Mouse (Mus musculus): Measurements from ENCODE around the gene Gnptab.
"Not testable (repeated sequence)": the region's sequence is repeated elsewhere in the genome, so short reads cannot be mapped to it uniquely, and the experiment has no call there.

Gene Gnptab

GRCm38 (mm10) chr10:88379013-88379885, at the start of gene Gnptab, which contains the start of gene Dram1:
TSS of gene Gnptab (plus strand) at chr10:88379132.
TSS of gene Dram1 (minus strand) at chr10:88379080.
- DNase-seq = peak; percentile 98

DNA sequence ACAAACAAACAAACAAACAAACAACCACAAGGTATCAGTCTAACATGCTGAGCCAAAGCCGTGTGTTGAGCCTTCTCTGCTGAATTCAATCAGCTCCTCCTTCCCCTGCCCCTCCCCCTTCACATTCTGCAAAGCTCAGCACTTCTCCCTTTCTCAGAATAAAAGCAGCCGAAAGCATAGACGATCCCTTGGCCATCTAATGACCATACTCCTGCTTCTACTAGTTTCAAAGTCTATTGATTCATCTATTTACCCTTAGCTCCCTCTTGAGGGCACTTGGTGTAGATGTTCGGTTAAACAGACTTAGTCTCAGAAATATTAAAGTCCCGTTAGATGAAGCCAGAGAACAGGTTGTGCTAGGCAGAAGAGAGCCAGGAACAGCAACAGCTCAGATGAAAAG, 48.2 kb upstream of the Gnptab start:
- DNase-seq = peak; percentile 82

DNA sequence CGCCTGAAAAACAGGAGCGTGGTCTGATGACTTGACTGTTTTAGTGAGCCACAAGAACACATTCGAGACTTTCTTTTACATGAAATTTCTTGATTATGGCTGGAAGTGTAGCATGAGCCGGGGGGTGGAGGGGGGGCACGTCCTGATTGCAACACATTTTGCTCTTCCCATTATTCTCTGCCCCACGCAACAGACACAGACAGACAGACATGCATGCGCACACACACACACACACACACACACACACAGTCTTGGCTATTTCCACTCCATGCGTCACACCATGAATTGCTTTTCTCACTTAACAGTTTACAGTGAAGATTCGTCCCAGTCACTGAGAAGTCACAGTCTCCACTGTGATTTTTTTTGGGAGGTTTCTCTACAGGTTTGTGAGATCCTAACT, 38.3 kb upstream of the Gnptab start:
- no peak for DNase-seq

- DNase-seq = no peak
Observed at GRCm38 (mm10) chr10:88341368-88341767, 37.6 kb upstream of the Gnptab start.

DNA sequence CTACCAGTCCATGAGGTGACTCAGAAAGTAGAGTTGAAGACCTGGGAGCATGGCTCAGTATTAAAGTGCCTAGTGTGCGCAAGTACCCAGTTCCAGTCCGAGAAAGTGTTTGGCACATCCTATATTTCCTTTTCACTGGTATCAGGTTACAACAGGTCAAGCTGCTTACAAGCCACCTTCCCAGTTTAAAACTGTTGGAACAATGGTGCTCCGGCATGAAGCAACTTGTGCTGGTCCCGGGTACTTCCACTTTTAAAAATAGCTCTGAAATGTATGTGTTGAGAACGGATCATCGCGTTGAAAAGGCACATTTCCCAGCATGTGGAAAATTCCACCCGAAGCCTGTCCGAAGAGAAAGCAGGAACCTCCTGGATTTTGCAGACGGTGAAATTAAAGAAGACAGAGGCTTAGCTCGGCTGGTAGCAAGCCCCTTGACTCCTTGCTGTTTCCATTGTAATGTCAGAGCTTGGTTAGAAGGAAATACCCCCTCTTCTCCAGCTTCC, 33.0 kb upstream of the Gnptab start:
- no peak for DNase-seq

- DNase-seq = no peak
Observed at GRCm38 (mm10) chr10:88346454-88347245, 32.3 kb upstream of the Gnptab start.

DNA sequence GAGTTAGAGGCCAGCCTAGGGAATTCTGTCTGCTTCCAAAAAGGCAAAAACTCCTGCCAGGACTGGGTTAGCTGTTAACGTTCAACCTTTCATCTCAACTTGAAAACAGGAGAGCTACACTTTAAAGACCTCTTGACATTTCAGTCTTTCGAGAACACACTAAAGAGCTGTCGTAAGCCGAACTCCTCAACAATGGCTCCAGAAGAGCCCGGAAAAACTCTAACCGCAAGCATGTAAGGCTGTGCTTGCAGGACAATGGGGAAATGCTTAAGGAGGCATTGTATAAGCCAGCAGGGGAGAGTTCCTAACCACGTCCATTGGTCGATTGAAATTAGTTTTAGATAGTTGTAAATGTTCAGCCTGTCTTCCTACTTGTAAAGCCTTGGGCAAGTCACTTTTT, 29.1 kb upstream of the Gnptab start:
- DNase-seq = no peak

- DNase-seq = no peak
Observed at GRCm38 (mm10) chr10:88350687-88351086, 28.2 kb upstream of the Gnptab start.

- DNase-seq = no peak
Observed at GRCm38 (mm10) chr10:88351411-88352103, 27.4 kb upstream of the Gnptab start.

DNA sequence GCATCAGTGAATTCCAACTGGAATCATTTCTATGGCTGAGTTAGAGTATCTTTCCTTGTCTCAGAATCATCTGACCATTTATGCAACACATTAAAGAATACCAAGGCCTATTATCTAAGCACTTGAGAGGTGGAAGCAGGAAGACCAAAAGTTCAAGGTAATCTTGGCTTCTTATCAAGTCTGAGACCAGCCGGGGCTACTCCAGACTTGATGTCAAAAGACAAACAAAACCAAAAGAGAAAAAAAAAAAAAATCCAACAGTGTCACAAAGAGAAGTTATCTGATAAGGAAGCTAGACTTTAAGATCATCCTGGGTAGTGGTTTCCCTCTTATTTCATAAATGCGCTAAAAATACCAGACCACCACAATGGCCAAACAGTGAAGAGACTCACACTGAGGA, 26.4 kb upstream of the Gnptab start:
- DNase-seq = no peak

DNA sequence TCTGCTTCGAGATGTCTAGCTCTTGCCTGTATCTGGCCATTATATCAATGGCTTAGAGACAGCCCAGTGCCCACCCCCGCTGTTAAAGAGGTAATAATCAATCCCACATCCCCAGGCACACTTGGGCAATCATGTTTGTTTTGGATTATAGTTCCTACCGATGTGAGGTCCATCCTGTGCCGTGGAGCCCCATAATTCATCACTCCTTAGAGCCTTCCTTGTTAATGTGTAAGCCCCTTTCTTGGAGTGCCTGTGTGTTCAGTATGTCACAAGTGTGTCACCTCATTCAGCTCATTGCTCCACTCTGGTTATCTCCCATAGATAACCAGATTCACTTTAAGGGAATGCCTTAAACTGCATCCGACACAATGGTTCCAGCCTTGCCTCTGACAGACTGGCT, 24.3 kb upstream of the Gnptab start:
- DNase-seq = no peak

DNA sequence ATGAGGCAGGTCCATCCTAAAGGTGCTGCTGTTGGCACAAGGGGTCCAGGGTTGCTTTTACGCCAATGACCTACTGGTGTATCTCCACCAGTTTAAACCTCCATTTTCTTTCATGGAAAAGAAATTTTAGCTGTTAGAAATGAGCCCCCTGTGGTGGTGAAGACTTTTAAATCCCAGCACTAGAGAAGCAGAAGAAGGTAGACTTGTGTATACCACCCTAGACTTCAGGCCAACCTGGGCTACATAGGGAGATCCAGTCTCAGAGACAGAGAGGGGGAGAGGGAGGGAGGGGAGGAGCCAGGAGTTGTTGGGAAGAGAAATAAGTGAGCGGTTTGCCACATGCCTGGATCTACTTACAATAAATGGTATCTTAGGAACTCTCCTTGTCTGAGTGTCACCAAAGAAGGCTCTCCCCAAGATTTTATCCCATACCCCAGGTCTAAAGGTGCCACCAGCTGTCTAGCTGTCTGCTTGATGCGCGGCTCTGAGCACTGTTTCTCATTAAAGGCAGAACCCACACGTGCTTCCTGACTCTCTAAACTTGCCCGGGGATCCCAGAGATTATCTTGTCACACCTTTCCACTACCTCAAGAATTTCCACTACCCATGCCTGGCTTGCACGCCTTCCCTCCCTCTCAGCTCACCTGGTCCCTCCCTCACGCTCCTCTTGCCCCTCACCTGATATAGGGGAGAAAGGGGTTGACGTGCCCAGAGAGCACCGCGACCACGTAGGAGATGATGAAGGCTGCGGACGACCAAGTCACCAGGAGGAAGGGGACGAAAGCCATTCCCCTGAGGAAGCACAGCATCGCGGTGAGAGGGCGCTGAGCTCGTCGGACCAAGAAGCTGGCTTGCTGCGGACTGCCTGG, 22.6 kb upstream of the Gnptab start:
- peak; percentile 90 for DNase-seq

GRCm38 (mm10) chr10:88356983-88357559, 21.9 kb upstream of the Gnptab start:
- peak; percentile 99 for DNase-seq

- DNase-seq = peak; percentile 79
Observed at GRCm38 (mm10) chr10:88362218-88362617, 16.7 kb upstream of the Gnptab start.

- DNase-seq = peak; percentile 75
Observed at GRCm38 (mm10) chr10:88364221-88364620, 14.7 kb upstream of the Gnptab start.

DNA sequence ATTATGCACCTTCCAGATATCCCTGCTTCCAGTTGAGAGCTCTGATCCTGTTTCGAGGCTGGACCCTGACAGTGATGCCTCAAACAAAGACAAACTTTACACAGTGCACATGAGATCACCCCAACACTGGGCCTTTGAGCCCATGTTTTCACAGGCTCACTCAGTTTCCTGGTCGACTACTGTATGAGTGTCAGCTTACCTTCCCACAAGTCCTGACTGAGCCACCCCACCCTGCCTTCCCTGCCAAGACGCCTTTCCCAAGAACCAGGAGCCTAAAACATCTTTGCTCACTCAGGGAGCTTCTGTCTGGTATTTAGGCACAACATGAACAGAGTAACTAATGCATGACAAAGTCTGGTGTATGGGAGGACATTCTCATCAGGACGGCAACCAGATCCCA, 9.7 kb upstream of the Gnptab start:
- DNase-seq = peak; percentile 64

- peak; percentile 85 for DNase-seq
Observed at GRCm38 (mm10) chr10:88371793-88372192, 7.1 kb upstream of the Gnptab start.

GRCm38 (mm10) chr10:88372436-88372835, 6.5 kb upstream of the Gnptab start:
- no peak for DNase-seq

DNA sequence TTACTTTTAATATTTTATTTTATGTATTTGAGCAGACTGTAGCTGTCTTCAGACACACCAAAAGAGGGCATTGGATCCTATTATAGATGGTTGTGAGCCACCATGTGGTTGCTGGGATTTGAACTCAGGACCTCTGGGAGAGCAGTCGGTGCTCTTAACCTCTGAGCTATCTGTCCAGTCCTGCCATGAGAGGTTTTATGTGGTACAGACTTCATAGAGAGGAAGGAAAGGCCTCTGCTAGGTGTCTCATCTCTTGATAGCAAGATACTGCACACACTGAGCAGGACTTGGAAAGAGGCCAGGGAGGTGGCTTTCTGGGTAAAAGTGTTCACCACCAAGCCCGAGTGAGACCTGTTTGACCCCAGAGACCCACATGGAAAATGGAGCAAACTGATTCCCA, 6.0 kb upstream of the Gnptab start:
- DNase-seq = not testable (repeated sequence)

- no peak for DNase-seq
Observed at GRCm38 (mm10) chr10:88374984-88375383, 3.9 kb upstream of the Gnptab start.

DNA sequence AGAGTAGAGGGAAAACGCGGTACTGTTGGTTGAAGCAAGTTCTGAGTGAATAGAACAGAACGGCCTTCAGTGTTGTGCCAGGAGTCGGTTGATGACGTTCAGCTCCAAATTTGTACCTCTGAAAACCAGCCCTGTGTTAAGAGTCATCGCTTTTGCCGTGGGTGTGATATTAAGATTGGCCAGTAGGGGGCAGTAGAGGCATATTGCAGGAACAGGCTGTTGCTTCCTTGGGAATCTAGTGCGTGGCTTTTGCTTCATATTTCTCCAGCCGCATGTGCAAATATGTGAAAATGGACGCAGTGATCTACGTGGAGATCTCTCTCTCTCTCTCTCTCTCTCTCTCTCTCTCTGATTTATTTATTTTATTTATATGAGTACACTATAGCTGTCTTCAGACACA, 2.2 kb upstream of the Gnptab start:
- DNase-seq = peak; percentile 97

DNA sequence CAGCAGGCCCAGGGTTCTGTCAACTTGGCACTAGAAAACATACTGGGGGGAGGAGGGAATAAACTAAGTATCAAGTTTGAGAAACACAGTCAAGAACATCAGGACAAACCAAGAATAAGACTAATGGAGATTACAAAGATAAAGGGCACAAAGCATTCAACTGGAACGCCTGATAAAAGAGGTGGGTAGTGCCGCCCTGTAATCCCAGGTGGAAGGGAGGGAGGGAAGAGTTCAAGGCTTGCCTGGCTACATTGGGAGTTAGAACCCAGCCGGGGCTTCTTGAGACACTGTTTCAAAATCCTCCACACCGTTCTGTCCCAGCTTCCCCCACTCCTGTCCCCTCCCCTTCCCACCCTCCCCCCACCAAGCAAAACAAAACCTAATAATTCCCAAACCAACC, 1.3 kb upstream of the Gnptab start:
- no peak for DNase-seq
